8 mouse cellular contexts compared by ENCODE assay signal in genomic region chr17:32113255-32113522, GRCm38 (mm10). TPM values are rescaled to one million over a fixed set of nuclear protein-coding genes. Genes with fewer than 3 reads are reported as not detected.
DNase-seq lines count a peak whose midpoint lies in the region; ATAC-seq lines count a peak whose summit lies in the region.
"Had no signal": no experiment of that assay in that cellular context is flagged by ENCODE, and none has a peak within 500 bp of the region (broad histone marks: within the 10 kb centered on the region; RNA-seq: fewer than 3 reads in every experiment).

No protein-coding gene starts in this region.

- no peak for DNase-seq in neural tube, embryonic 11.5 days (ENCODE audit: low spot score)
- no peak for DNase-seq in neural tube, embryonic 10.5 days (ENCODE audit: extremely low spot score, low spot score)
- peak; percentile 33 for DNase-seq in yolk sac, embryonic 10.5 days (ENCODE audit: low spot score)
- DNase-seq in gastrocnemius, postnatal 4 days (ENCODE audit: low spot score in 2 of 2) = no peak

- H3K36me3 ChIP-seq in neural tube, embryonic 11.5 days (ENCODE audit: control insufficient read depth, insufficient read depth, low read length) = no peaks in the 10 kb centered on the region
- H3K36me3 ChIP-seq in forebrain, embryonic 15.5 days = no peaks in the 10 kb centered on the region
- H3K36me3 ChIP-seq in liver, embryonic 15.5 days (replicated peaks) = no peaks in the 10 kb centered on the region

- H3K4me3 ChIP-seq in neural tube, embryonic 11.5 days (ENCODE audit: low read depth, low read length) = peak overlapping the region; percentile 42
- H3K4me3 ChIP-seq in forebrain, embryonic 15.5 days = peak overlapping the region; percentile 48
- peak overlapping the region; percentile 78 for H3K4me3 ChIP-seq in liver, embryonic 15.5 days (replicated peaks)
- H3K4me3 ChIP-seq: myocyte had no signal

- 8% methylated on average over 8 of the region's 8 CpGs for WGBS in neural tube, embryonic 11.5 days
- 11% methylated on average over 8 of the region's 8 CpGs for WGBS in forebrain, embryonic 15.5 days
- 13% methylated on average over 8 of the region's 8 CpGs for WGBS in liver, embryonic 15.5 days (ENCODE audit: insufficient replicate concordance)

- peak overlapping the region; percentile 57; the same call in 1 of the 2 replicates for H3K9ac ChIP-seq in neural tube, embryonic 11.5 days (ENCODE audit: low read length)
- no peak overlapping the region for H3K9ac ChIP-seq in forebrain, embryonic 15.5 days (replicated peaks)
- peak overlapping the region; percentile 74 for H3K9ac ChIP-seq in liver, embryonic 15.5 days

- no peak for ATAC-seq in neural tube, embryonic 11.5 days (ENCODE audit: insufficient read depth, low FRiP score, low TSS enrichment)
- ATAC-seq in forebrain, embryonic 15.5 days (replicated peaks) = no peak
- peak; percentile 35 for ATAC-seq in liver, embryonic 15.5 days (ENCODE audit: insufficient read depth)
- no peak for ATAC-seq in CD4-positive, CD25-positive, alpha-beta regulatory T cell, adult 4 months

- H3K4me1 ChIP-seq in neural tube, embryonic 11.5 days (ENCODE audit: control insufficient read depth, insufficient read depth, low read length) = peaks cover 9% of the 10 kb centered on the region
- H3K4me1 ChIP-seq in forebrain, embryonic 15.5 days = peaks cover 25% of the 10 kb centered on the region
- peaks cover 98% of the 10 kb centered on the region for H3K4me1 ChIP-seq in liver, embryonic 15.5 days (replicated peaks)

- peak overlapping the region; percentile 98 for H3K4me2 ChIP-seq in neural tube, embryonic 11.5 days (ENCODE audit: low read depth)
- peak overlapping the region; percentile 95 for H3K4me2 ChIP-seq in forebrain, embryonic 15.5 days (replicated peaks)
- H3K4me2 ChIP-seq in liver, embryonic 15.5 days = peak overlapping the region; percentile 98

- 0 out of 2 replicates have a peak, but pooled peaks cover 9% of the 10 kb centered on the region for H3K27me3 ChIP-seq in neural tube, embryonic 11.5 days (ENCODE audit: control insufficient read depth, insufficient read depth, low read length)
- H3K27me3 ChIP-seq in forebrain, embryonic 15.5 days = peaks cover 17% of the 10 kb centered on the region
- no peaks in the 10 kb centered on the region for H3K27me3 ChIP-seq in liver, embryonic 15.5 days

- H3K27ac ChIP-seq in neural tube, embryonic 11.5 days (ENCODE audit: low read depth, low read length) = no peak overlapping the region
- no peak overlapping the region for H3K27ac ChIP-seq in forebrain, embryonic 15.5 days (replicated peaks)
- peak overlapping the region; percentile 88 for H3K27ac ChIP-seq in liver, embryonic 15.5 days (replicated peaks)

- H3K9me3 ChIP-seq in neural tube, embryonic 11.5 days (ENCODE audit: control insufficient read depth, low read length) = no peaks in the 10 kb centered on the region
- H3K9me3 ChIP-seq in forebrain, embryonic 15.5 days = no peaks in the 10 kb centered on the region
- H3K9me3 ChIP-seq in liver, embryonic 15.5 days (replicated peaks) = no peaks in the 10 kb centered on the region

RNA-seq across cellular contexts. Expression of gene Notch3, which starts 53.5 kb away (rescaled TPM):
- 19.1 and 19.8 TPM in 2 replicates for polyA plus RNA-seq in neural tube, embryonic 11.5 days (2014; fragmentation: Nextera tagmentation; extraction: Ambion mirVana)
- polyA plus RNA-seq in forebrain, embryonic 15.5 days (2015; fragmentation: Nextera tagmentation; extraction: Ambion mirVana) = 5.6 and 5.8 TPM in 2 replicates
- 0.50 and 0.60 TPM in 2 replicates for polyA plus RNA-seq in liver, embryonic 15.5 days (2015; fragmentation: Nextera tagmentation; extraction: Ambion mirVana)
- under 1 TPM in 1 of 2 experiments, not detected in 1; 0.05 TPM for polyA plus RNA-seq in CD4-positive, CD25-positive, alpha-beta regulatory T cell, adult 4 months (2017; shearing (Covaris generic))
- 10 to 100 TPM; 68.4 to 68.9 TPM for total RNA-seq in gastrocnemius, postnatal 4 days (2021)
